Mouse (Mus musculus) cerebellum, postnatal 36 days (tissue): ENCODE measurements around the gene Krt34.

Experiments used
- DNase-seq, 2 experiments: peaks; one replicate each; pipeline ENCODE4 v3.0.0; 2021 to 2022; ENCODE audit warnings: mixed read lengths in 2 of 2

The Krt34 gene

GRCm38 (mm10) chr11:100041454-100041853 is at the start of gene Krt34:
TSS of gene Krt34 (minus strand) at chr11:100041554.
- no peak for DNase-seq

GRCm38 (mm10) chr11:100088378-100089025 is 47.1 kb upstream of the Krt34 start:
- no peak for DNase-seq

- no peak for DNase-seq
Observed at GRCm38 (mm10) chr11:100087861-100088260, 46.5 kb upstream of the Krt34 start, which contains the start of gene Krt32. TSS of gene Krt32 (minus strand) at chr11:100088226.

GRCm38 (mm10) chr11:100073873-100074272 is 32.5 kb upstream of the Krt34 start:
- DNase-seq = no peak

GRCm38 (mm10) chr11:100067293-100068036 is 26.1 kb upstream of the Krt34 start:
- no peak for DNase-seq

- DNase-seq = peak in 1 of 2 experiments; percentile 14
Observed at GRCm38 (mm10) chr11:100066236-100067010, 25.1 kb upstream of the Krt34 start.

GRCm38 (mm10) chr11:100058875-100059274 is 17.5 kb upstream of the Krt34 start:
- no peak for DNase-seq

GRCm38 (mm10) chr11:100055686-100056655 is 14.6 kb upstream of the Krt34 start:
- no peak for DNase-seq

- DNase-seq = no peak
Observed at GRCm38 (mm10) chr11:100050451-100050850, 9.1 kb upstream of the Krt34 start, which contains the start of gene Krt31. TSS of gene Krt31 (minus strand) at chr11:100050551.

GRCm38 (mm10) chr11:100047193-100047592 is 5.8 kb upstream of the Krt34 start:
- no peak for DNase-seq

GRCm38 (mm10) chr11:100046303-100046866 is 5.0 kb upstream of the Krt34 start:
- no peak for DNase-seq

GRCm38 (mm10) chr11:100029768-100030167 is 11.6 kb downstream of the Krt34 start, which contains the start of gene Krt33b:
TSS of gene Krt33b (minus strand) at chr11:100029868.
- DNase-seq = no peak

GRCm38 (mm10) chr11:100021438-100021837 is 19.9 kb downstream of the Krt34 start:
- DNase-seq = no peak

- no peak for DNase-seq
Observed at GRCm38 (mm10) chr11:100019466-100019865, 21.9 kb downstream of the Krt34 start.

GRCm38 (mm10) chr11:100016112-100016511 is 25.2 kb downstream of the Krt34 start, which contains the start of gene Krt33a:
TSS of gene Krt33a (minus strand) at chr11:100016212.
- DNase-seq = no peak

GRCm38 (mm10) chr11:100013691-100014171 is 27.6 kb downstream of the Krt34 start:
- DNase-seq = no peak

GRCm38 (mm10) chr11:100010682-100011081 is 30.7 kb downstream of the Krt34 start:
- no peak for DNase-seq

GRCm38 (mm10) chr11:100008336-100008735 is 33.0 kb downstream of the Krt34 start:
- no peak for DNase-seq

- DNase-seq = no peak
Observed at GRCm38 (mm10) chr11:100006624-100007023, 34.7 kb downstream of the Krt34 start.

GRCm38 (mm10) chr11:100005905-100006304 is 35.4 kb downstream of the Krt34 start:
- DNase-seq = no peak

GRCm38 (mm10) chr11:100004846-100005245 is 36.5 kb downstream of the Krt34 start:
- peak; percentile 51 to 59 for DNase-seq
